Mouse (Mus musculus) urinary bladder, postnatal 0 days (tissue): Measurements from ENCODE around the gene Katnal1. TPM values are rescaled to one million over a fixed set of nuclear protein-coding genes. Genes with fewer than 3 reads are reported as not detected.

Experiments used
- polyA plus RNA-seq: library from polyadenylated mRNA; unstranded; fragments of >200 nt; fragmentation: Nextera tagmentation; extraction: Ambion mirVana; gene quantifications from 2 replicates; pipeline ENCODE4 v1.2.1, GENCODE M21; 2015

Katnal1 gene
- polyA plus RNA-seq, result 5.8 and 5.9 TPM in 2 replicates

GRCm38 (mm10) chr5:148929116-148929449 lies at the start of gene Katnal1:
TSS of gene Katnal1 (minus strand) at chr5:148929320.

Other genes starting within 250 kb of the Katnal1 start
- 0.42 TPM in 1 of 2 replicates, not detected in the other for gene Gm42791, start 65.8 kb upstream of the Katnal1 start, polyA plus RNA-seq